Mouse (Mus musculus): ENCODE measurements around the gene Nans.

- TF ChIP-seq CTCF (IDR thresholded peaks at IDR 0.05; ENCODE audit: low read depth, low read length): no peak
- no peak for TF ChIP-seq POLR2A (IDR thresholded peaks at IDR 0.05; ENCODE audit: borderline replicate concordance, low read depth, low read length)
Measured at GRCm38 (mm10) chr4:46454097-46454864, 34.8 kb upstream of the Nans start.

All from bone marrow macrophage, adult 2 months (primary cell).